Mouse (Mus musculus): ENCODE measurements around the gene Ncoa4. TPM values are rescaled to one million over a fixed set of nuclear protein-coding genes. Genes with fewer than 3 reads are reported as not detected.
"Not testable (repeated sequence)": the region's sequence is repeated elsewhere in the genome, so short reads cannot be mapped to it uniquely, and the experiment has no call there.

Ncoa4 gene
- 100 to 1,000 TPM; 107 to 112 TPM for total RNA-seq (2021)
- long read RNA-seq, full-length matches to known transcripts, result 139 of 150 reads
- long read RNA-seq, partial matches to known transcripts, result 5 of 150 reads
- long read RNA-seq, other reads (novel, unspliced or antisense), result 6 of 150 reads

DNA sequence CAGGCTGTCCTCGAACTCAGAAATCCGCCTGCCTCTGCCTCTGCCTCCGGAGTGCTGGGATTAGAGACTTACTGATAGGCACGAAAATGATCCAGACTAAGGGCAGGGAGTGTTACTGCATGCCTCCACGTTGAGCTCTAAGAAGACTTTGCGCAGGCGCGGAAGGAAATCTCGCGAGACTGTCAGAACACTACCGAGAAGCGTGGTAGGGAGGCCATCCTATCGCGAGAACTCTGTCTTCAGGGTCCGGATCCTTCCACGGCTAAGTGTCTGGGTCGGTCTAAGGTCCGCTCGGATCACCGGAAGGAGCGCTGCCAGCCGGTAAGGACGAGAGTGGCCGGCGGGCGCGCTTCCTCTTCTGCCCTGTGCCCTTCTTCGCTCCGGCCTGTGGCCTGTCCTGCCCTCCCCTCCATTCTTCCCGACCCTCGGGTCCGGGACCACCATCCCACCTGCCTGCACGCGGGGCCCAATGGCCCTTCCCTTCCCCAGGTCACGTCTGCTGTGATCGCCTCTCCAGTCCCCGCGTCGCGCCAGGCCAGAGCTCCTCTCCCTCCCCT is at the start of gene Ncoa4:
TSS of gene Ncoa4 (plus strand) at position 176 of the 557 bp plus-strand sequence.
- DNase-seq (ENCODE audit: low spot score in 2 of 2), result peak; percentile 96 to 99

DNA sequence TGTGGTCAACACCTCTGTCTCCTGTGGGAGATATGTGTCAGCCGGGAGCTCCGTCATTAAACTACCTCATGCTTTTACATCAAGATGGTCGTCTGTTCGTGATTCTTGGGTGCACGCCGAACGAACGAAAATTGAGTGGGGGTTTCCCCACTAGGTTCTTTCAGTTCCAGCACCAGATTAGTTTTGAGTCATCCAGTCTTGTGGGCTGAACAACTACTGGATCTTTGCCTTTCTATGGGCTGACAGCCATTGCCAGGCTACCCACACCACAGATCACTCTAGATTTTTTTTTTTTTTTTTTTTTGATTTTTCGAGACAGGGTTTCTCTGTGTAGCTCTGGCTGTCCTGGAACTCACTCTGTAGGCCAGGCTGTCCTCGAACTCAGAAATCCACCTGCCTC is 47.5 kb upstream of the Ncoa4 start:
- not testable (repeated sequence) for DNase-seq (ENCODE audit: low spot score in 2 of 2)

DNA sequence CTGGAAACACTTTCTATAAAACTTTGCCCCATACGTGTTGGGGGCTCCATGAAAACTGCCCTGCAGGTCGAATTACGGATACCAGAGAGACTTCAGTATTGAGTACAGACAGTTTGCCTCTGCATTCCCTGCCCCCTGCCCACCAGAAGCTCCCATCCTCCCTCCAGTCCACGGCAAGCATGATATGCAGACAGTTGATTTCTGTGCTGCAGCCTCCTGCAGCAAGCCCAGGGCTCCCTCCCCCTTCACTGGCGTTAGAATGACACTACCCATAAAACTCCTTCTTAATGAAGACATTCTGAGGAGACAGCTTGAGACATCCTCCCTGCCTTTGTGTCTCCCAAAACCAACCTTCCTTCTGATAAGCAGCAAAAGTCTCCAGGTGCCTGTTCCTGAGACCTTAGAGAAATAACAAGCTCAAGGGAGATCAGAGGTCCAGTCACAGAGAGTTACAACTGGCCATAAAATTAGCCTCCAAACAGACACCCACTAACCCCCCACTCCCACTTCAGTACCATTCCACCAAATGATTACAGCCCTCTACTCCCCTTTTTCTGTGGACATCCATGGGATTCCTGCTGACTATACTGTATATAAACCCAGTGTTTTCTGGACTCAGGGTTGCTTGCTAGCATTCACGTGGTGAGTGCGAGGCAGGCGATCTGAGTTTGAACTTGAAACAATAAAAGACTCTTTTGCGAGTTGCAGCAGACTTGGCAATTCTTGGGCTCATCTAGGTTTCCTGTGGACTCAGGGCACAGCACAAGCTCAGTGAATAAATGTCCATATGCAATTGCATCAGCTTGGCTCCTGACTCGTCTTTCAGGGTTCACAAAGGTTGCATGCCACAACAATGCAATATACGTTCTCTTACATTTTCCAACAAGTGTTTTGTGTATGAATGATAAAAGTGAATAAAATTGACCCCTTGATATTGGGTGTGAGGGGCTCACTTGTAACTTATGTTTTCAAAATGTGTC is 38.4 kb upstream of the Ncoa4 start:
- DNase-seq (ENCODE audit: low spot score in 2 of 2), result no peak

DNA sequence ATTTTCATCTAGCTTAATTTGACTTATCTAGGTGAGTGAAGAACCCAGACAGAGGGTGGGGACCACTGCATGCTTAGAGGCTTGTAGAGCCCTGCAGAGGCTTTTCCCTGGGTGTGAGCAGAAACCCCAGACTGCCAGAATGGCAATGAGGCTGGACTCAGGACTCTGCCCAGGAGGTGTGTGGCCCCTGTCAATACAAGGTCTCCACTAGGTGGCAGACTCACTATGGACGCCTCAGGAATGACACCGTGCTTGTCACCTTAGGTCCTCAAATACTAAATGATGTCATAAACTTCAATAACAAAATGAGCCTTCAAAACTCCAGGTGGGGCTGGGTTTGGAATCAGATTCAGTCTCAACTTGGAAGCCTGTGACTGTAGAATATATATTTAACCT is 37.7 kb upstream of the Ncoa4 start:
- DNase-seq (ENCODE audit: low spot score in 2 of 2), result no peak

DNA sequence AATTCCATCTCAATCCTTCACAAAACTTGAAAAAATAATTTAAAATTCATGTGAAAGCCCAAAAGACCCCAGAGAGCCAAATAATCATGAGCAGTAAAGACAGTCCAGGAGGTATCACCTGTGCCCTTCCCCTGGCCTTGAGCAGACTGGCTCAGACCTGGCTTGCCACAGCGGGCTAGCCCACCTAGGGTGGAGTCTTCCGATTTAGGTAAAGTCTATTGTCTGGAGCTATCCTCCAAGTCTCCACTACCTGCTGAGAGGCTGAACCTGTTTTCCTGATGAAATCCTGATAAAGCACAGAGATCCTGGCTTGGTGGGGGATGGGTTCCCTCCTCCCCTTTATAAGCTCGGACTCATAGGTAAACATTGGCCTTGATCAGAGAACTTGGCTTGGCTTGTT is 35.4 kb upstream of the Ncoa4 start:
- DNase-seq (ENCODE audit: low spot score in 2 of 2), result no peak

DNA sequence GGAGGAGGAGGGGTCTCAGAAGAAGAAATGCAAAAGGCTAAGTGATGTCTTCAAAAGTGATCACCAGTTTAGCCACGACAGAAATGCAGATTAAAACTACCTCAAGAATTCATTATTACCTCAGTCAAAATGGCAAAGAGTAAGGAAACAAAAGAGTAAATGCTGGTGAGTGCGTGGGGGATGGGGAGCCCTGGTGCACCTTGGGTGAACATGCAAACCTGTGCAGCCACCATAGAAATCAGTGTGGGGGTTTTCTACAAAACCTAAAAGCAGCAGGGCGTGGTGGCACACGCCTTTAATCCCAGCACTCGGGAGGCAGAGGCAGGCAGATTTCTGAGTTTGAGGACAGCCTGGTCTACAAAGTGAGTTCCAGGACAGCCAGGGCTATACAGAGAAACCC is 34.4 kb upstream of the Ncoa4 start:
- not testable (repeated sequence) for DNase-seq (ENCODE audit: low spot score in 2 of 2)

DNA sequence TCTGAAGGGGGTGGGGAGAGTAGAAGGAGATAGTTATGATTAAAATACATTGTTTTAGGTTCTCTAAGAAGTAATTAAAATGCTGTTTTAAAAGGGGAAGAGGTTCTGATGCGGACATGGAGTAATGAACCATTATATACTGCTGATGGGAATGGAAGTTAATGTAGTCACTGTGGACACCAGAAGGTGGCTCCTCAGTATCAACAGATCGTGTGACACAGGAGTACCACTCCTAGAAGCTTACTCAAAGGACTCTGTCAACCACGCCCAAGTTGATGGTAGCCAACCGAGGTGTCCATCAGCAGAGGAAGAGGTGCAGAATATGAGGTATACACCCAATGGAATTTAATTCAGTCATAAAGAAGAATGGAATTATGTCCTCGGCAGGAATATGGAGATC is 31.3 kb upstream of the Ncoa4 start:
- DNase-seq (ENCODE audit: low spot score in 2 of 2), result no peak

DNA sequence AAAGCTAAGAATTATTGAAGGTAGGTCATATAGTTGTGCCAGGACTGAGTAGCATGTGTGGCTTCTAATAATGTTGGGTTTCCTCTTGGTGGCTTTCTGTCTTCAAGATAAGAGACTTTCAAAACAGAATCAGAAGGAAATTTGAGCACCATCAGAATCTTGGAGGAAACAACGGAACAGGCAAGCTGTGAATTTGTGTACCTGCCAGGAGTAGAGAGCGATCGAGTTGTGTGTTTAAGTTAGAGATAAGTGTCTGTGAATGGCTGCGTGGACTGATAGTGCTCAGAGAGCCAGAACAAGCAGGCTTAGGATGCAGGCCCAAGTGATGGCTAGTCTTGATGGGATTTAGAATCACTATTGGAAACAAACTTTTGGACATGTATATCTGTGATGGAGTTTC is 27.8 kb upstream of the Ncoa4 start:
- DNase-seq (ENCODE audit: low spot score in 2 of 2), result no peak

DNA sequence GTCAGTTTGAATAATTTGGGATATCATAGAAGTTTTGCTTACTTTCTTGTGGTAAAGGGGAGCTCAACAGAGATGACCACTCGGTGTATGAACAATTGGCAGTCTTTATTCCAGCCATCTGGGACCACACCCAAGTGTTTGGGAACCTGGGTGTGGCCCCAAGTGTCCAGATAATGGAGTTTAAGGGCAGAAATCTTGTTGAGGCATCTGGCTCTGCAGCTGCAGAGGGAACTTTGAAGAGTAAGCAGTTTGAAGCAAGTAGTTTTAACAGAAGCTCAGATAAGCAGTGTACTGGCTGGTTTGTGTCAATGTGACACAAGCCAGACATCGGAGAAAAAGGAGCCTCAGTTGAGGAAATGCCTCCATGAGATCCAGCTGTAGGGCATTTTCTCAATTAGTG is 25.4 kb upstream of the Ncoa4 start:
- DNase-seq (ENCODE audit: low spot score in 2 of 2), result no peak

DNA sequence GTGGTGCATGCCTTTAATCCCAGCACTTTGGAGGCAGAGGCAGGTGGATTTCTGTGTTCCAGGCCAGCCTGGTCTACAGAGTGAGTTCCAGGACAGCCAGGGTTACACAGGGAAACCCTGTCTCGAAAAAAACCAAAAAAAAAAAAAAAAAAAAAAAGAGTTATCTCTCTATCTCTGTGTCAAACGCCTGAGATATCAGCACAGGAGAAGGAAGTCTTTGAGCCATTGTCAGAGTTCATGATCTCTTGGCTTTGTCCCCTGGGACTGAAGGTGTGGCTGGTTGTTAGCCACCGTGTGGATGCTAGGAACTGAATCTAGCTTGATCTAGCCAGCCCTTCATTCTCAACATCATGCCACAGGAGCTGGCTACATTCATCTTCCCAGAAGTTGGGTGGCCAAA is 23.2 kb upstream of the Ncoa4 start:
- not testable (repeated sequence) for DNase-seq (ENCODE audit: low spot score in 2 of 2)

DNA sequence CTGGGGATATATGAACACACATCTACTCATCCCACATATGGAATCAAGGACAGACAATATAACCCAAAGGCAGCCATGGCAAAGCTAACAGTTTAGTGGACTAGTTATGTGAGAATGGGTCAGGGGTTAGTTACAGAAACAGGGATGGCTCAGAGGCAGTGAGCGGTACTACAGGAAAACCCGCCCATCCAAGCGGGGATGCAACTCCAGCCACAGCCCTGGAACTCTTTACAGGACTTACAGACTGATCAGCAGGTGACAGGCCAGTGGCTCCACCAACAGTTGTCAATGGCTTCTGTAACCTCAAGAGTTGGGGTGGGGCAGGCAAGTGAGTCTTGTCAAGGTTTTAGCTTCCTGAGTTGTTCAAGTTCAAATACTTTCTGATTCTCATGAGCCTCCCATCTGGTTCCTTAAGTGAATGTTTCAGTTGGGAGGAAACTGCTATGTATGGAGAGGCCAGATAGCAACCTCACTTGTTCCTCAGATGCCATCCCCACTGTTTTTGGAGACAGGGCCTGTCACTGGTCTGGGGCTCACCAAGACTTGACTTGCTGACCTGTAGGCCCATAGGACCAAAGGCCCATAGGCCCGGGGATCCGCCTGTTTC is 19.2 kb upstream of the Ncoa4 start:
- no peak for DNase-seq (ENCODE audit: low spot score in 2 of 2)

DNA sequence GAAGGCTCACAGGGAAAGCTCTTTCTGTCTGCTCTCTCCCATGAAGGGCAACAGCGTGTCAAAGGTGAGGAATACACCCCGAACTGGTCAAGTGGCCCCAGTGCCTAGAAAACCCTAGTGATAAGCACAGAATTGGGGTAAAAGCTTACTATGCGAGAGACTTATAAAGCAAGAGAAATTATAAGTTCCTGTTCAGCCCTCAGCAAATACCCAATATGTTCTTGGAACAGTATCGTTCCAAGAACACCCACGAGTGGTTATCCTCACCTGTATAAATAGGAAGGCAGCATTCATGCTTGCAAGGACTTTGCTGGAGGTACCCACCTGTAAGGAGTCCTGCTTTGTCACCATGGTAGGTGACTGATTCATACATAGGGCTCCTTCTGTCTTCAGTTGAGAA is 17.9 kb upstream of the Ncoa4 start, which contains the start of gene Msmb:
TSS of gene Msmb (plus strand) at position 301 of the 400 bp plus-strand sequence.
- DNase-seq (ENCODE audit: low spot score in 2 of 2), result no peak

DNA sequence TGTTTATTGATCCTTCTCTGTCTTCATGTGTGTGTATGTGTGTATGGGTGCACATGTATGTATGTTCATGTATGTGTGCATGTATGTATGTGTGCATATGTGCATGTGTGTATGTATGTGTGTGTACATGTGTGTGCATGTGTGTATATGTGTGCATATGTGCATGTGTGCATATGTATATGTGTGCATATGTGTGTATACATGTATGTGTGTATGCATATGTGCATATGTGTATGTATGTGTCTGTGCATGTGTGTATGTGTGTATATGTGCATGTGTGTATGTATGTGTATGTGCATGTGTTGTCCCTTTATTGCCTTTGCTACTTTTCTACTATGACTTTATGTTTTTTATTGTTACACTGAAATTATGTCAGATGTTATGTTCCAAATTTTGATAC is 14.9 kb upstream of the Ncoa4 start:
- no peak for DNase-seq (ENCODE audit: low spot score in 2 of 2)

DNA sequence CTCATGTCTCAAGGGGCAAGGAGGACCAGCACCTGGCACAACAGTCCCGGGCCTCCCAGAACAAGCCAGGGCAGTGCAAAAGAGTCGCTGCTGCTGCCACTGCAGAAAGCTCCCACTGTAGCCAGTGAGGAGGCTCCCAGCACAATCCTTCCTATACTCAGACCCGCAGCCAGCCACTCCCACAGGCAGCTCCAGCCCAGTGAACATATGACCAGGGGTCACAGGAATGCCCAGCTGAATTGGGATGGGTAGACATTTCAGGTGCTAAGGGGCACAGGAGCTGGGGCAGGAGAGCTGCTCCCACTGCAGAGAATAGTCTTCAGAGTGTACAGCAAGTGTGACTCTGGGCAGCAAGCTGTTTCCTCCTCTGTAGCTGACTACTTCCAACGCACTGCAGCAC is 14.3 kb upstream of the Ncoa4 start:
- DNase-seq (ENCODE audit: low spot score in 2 of 2), result no peak

DNA sequence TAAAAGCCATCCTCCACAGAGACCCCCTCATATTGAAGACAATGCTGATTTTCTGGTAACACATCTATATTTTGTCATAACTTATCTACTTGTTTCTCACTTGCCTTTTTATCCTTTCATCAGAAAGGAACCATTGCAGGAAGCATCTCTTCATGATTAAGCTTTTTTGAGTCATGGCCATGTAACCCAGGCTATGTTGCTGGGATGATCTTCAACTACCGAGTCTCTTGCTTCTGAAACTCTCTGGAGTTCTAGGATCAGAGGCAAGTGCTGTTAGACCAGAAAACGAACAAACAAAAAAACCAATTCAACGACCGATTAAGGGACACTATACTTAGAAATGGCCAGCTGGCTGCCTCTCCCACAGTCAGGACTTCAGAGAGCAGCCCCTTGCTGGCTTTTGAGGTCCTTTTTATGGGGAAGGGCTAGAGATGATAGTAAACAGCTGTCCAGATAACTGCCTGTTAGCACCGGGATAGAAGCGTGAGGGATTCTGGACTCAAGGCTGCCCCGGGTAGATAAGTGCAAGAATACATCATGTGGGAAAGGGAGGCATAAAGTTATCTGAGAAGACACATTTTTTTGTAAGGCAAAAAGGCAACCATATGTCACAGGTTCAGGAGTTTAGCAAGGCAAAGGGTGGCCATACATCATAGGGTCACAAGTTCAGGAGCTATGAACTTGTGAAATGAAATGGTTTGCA is 13.7 kb upstream of the Ncoa4 start:
- no peak for DNase-seq (ENCODE audit: low spot score in 2 of 2)

DNA sequence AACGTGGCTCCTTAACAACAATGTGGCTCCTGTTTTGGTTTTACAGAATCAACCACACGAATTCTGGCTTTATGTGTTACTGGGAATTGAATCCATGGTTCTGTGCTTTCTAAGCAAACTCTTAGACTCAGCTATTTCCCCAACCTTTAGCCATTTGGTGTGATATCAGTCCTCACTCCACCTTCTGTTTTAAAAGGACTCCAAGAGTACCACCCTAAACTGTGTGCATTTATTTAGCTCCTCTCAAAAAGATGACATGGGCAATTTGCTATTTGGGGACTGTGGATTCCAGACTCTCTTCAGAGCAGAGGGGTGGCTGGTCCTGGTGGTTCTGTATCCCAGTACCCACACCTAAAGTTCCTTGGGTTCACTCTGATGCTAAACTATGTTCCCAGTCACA is 13.1 kb upstream of the Ncoa4 start:
- no peak for DNase-seq (ENCODE audit: low spot score in 2 of 2)

DNA sequence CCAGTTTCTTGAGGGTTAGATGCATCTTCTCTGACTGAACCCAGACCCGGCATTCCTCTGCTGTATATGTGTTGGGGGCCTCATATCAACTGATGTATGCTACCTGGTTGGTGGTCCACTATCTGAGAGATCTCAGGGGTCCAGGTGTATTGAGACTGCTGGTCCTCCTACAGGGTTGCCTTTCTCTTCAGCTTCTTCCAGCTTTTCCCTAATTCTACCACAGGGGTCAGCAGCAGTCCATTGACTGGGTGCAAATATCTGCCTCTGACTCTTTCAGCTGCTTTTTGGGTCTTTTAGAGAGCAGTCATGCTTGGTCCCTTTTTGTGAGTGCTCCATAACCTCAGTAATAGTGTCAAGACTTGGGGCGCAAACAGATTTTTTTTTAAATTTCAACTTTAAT is 8.8 kb upstream of the Ncoa4 start:
- no peak for DNase-seq (ENCODE audit: low spot score in 2 of 2)

DNA sequence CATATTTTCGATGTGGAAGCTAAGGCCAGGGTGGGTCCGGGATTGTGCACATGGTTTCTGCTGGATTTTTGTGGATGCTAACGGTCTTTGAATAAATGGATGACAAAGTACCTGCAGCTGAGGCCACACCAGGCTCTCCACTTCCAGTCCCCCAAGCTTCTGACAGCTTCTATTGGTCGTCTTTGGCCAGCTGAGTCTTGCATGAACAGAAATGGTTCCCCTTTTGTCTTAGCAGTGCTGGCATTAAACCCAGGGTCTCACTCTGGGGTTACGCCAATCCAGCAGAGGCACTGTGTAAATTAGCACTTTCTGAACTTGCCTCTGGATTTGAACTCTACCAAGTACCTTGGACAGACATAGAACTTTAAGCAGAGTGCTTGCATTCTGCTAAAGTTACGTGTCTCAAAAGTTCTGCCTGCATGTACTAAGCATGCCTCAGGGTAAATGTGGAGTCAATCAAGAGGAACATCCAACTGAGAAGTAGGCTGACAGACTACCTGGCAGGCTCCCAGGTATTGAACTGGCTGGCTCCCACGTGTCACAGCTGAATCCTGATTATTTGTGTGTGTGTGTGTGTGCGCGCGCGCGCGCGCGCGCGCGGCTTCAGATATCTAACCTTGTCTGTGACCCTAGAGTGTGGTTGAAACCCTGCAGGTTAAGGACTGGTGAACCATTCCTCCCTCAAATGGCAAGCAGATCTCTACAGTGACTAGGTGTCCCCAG is 7.3 kb upstream of the Ncoa4 start:
- no peak for DNase-seq (ENCODE audit: low spot score in 2 of 2)

DNA sequence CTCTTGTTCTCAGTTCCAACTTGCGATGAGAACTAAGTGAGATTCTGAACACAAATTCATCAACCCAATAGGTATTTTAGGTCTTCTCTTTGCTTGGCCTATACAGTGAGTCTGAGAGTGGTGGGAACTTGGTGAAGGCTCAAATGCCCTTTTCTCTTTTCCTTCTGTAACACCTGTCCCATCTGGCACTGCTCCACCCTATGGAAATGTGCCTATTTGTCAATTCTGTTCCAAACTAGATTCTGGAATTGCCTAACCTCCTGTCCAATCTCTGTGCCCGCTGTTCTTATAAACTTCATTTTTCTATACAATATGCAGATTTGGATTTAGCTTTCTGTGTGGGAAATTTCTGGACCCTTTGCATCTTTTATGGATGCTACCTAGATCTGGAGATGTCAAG is 6.5 kb upstream of the Ncoa4 start:
- no peak for DNase-seq (ENCODE audit: low spot score in 2 of 2)

DNA sequence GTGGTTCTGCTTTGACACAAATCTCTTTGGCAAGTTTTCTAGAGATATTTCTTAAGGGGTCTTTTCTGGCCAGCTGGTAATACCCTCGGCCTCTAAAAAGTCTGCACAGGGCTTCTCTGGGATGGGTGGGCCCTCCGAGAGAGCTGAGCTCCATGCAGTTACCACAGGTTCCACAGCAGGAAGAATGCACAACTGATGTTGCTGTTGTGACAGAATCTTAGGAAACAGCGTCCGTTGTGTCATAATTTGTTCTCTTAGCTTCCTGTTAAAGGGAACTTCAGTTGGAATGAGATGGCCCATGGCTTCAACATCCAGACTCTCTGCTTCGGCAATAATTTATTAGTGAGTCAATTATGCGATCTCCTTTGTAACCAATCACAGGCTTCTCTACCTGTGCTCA is 4.9 kb upstream of the Ncoa4 start:
- no peak for DNase-seq (ENCODE audit: low spot score in 2 of 2)
